ENCODE assay signal across 8 mouse cellular contexts in the genomic region with DNA sequence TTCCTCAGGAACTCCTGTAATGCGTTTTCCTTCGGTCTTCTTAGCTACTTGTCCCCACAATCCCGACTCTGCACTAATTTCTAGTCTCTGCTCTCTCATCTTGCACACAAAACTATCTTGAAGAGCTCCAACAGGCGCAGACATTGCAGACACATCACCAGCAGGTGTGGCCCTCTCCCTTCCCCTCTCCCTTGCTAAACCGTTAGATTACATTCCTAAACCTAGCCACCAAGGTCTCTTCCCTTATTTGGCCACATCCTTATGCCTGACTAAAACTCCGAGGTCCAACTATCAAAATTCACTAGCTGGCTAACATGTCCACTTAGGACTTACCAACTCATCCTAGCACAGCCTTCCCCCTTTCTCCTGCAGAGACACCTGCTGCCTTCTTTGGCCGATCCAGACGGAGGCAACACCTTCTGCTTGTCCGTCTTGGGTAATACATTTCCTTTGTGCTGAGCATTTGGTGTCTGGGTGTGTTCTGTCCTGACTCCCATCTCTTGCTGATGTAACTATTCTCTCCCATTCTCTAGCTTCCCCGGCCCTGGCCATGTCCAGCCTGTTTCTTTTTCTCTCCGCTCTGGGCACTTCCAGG. TPM values are rescaled to one million over a fixed set of nuclear protein-coding genes. Genes with fewer than 3 reads are reported as not detected.
DNase-seq lines count a peak whose midpoint lies in the region; ATAC-seq and TF ChIP-seq lines count a peak whose summit lies in the region.

No protein-coding gene starts in this region.

- TF ChIP-seq POLR2A in MEL (IDR thresholded peaks at IDR 0.05; ENCODE audit: control insufficient read depth in 1 of 2, insufficient read depth in 1 of 2, low read depth in 1 of 2, low read length in 2 of 2, poor library complexity in 1 of 2) = no peak

- no peak for DNase-seq in heart, adult 9 months (ENCODE audit: low spot score in 2 of 2)
- DNase-seq in MEL (ENCODE audit: low read depth, low spot score) = peak; percentile 60
- no peak for DNase-seq in forebrain, postnatal 0 days
- no peak for DNase-seq in adrenal gland, postnatal 4 days (ENCODE audit: low spot score in 2 of 2)
- DNase-seq in right cerebral cortex, postnatal 4 days = no peak
- no peak for DNase-seq in urinary bladder, postnatal 25 days (ENCODE audit: low spot score)

- H3K4me1 ChIP-seq in heart, embryonic 13.5 days = peaks cover 23% of the 10 kb centered on the region
- H3K4me1 ChIP-seq in MEL (ENCODE audit: control insufficient read depth in 1 of 2, insufficient read depth in 2 of 2, low read length in 2 of 2) = peaks cover 7 to 17% of the 10 kb centered on the region in 2 experiments
- peaks cover 7% of the 10 kb centered on the region for H3K4me1 ChIP-seq in forebrain, postnatal 0 days (ENCODE audit: insufficient read depth)
- peaks cover 52% of the 10 kb centered on the region for H3K4me1 ChIP-seq in megakaryocyte, embryonic 14.5 days

- peaks cover 12% of the 10 kb centered on the region for H3K36me3 ChIP-seq in heart, embryonic 13.5 days
- peaks cover under 1 to 24% of the 10 kb centered on the region in 2 experiments; a peak in 3 of 4 replicates for H3K36me3 ChIP-seq in MEL (ENCODE audit: control insufficient read depth in 1 of 2, insufficient read depth in 2 of 2, low read length in 2 of 2)
- no peaks in the 10 kb centered on the region for H3K36me3 ChIP-seq in forebrain, postnatal 0 days (ENCODE audit: insufficient read depth)
- peaks cover 8% of the 10 kb centered on the region for H3K36me3 ChIP-seq in megakaryocyte, embryonic 14.5 days (replicated peaks; ENCODE audit: low read length)

- TF ChIP-seq RAD21 in MEL (IDR thresholded peaks at IDR 0.05; ENCODE audit: low read depth, low read length) = peak; percentile 9

- peak overlapping the region; percentile 81 for H3K9ac ChIP-seq in heart, embryonic 13.5 days
- peak overlapping the region; percentile 73 for H3K9ac ChIP-seq in MEL (ENCODE audit: control insufficient read depth, low read depth, low read length, poor library complexity, severe bottlenecking)
- H3K9ac ChIP-seq in forebrain, postnatal 0 days = no peak overlapping the region

- 53% methylated on average over 11 of the region's 11 CpGs for WGBS in heart, embryonic 13.5 days
- 79% methylated on average over 11 of the region's 11 CpGs for WGBS in forebrain, postnatal 0 days

- TF ChIP-seq CTCF in MEL (IDR thresholded peaks at IDR 0.05 in 2 of 3, conservative IDR thresholded peaks at IDR 0.05 in 1 of 3; ENCODE audit: control insufficient read depth in 1 of 3, insufficient read depth in 1 of 3, low read depth in 2 of 3, low read length in 3 of 3, poor library complexity in 1 of 3, severe bottlenecking in 1 of 3) = no peak
- 0 out of 2 replicates have a peak, but pooled peaks have one; percentile 2 for TF ChIP-seq CTCF in forebrain, postnatal 0 days (IDR thresholded peaks at IDR 0.05; ENCODE audit: low read depth)

- no peak for ATAC-seq in heart, embryonic 13.5 days (ENCODE audit: extremely low read depth, insufficient number of reproducible peaks, low FRiP score, low TSS enrichment)
- ATAC-seq in forebrain, postnatal 0 days = no peak

- 0 out of 4 replicates have a peak, but pooled peaks of 1 of the 2 experiments have one; percentile 3 for TF ChIP-seq EP300 in MEL (IDR thresholded peaks at IDR 0.05; ENCODE audit: low read depth in 1 of 2, low read length in 2 of 2)

- H3K4me2 ChIP-seq in heart, embryonic 13.5 days = peak overlapping the region; percentile 88
- H3K4me2 ChIP-seq in forebrain, postnatal 0 days (ENCODE audit: low read depth) = peak overlapping the region; percentile 60; the same call in 1 of the 2 replicates

- peak overlapping the region; percentile 81 for H3K27ac ChIP-seq in heart, embryonic 13.5 days (replicated peaks)
- peak overlapping the region; percentile 76 for H3K27ac ChIP-seq in MEL (ENCODE audit: control insufficient read depth, low read depth, low read length)
- no peak overlapping the region for H3K27ac ChIP-seq in forebrain, postnatal 0 days (ENCODE audit: low read depth, low read length)

- H3K4me3 ChIP-seq in heart, embryonic 13.5 days = peak overlapping the region; percentile 98
- H3K4me3 ChIP-seq in MEL (ENCODE audit: control insufficient read depth in 1 of 2, insufficient read depth in 1 of 2, low read depth in 2 of 2, low read length in 2 of 2) = peak overlapping the region; percentile 67 to 76
- no peak overlapping the region for H3K4me3 ChIP-seq in forebrain, postnatal 0 days (ENCODE audit: low read depth, low read length)
- peak overlapping the region; percentile 94 for H3K4me3 ChIP-seq in megakaryocyte, embryonic 14.5 days (replicated peaks)

- peaks cover 26% of the 10 kb centered on the region for H3K79me2 ChIP-seq in MEL (ENCODE audit: control insufficient read depth, insufficient read depth, low read length, poor library complexity)

- peaks cover 5% of the 10 kb centered on the region; the same call in 1 of the 2 replicates for H3K9me3 ChIP-seq in heart, embryonic 13.5 days
- H3K9me3 ChIP-seq in MEL (replicated peaks; ENCODE audit: insufficient read depth, low read length) = no peaks in the 10 kb centered on the region
- no peaks in the 10 kb centered on the region for H3K9me3 ChIP-seq in forebrain, postnatal 0 days (ENCODE audit: low read length)
- no peaks in the 10 kb centered on the region for H3K9me3 ChIP-seq in megakaryocyte, embryonic 14.5 days

- H3K27me3 ChIP-seq in heart, embryonic 13.5 days (replicated peaks) = no peaks in the 10 kb centered on the region
- no peaks in the 10 kb centered on the region for H3K27me3 ChIP-seq in MEL (ENCODE audit: control insufficient read depth in 1 of 2, insufficient read depth in 2 of 2, low read length in 2 of 2)
- H3K27me3 ChIP-seq in forebrain, postnatal 0 days (ENCODE audit: insufficient read depth, low read length) = no peaks in the 10 kb centered on the region
- H3K27me3 ChIP-seq in megakaryocyte, embryonic 14.5 days (replicated peaks) = no peaks in the 10 kb centered on the region

TF ChIP-seq in MEL, 35 proteins besides CTCF, POLR2A, EP300 and RAD21:
- no peak for TF ChIP-seq SIN3A (IDR thresholded peaks at IDR 0.05; ENCODE audit: low read length)
- peak; percentile 16; the same call in 1 of the 2 replicates for TF ChIP-seq SMC3 (IDR thresholded peaks at IDR 0.05; ENCODE audit: low read depth, low read length)
TF ChIP-seq in MEL: peak in this region for 1.

RNA-seq across cellular contexts. Expression of gene Nup107, which starts 1.0 kb away (rescaled TPM):
- polyA plus RNA-seq in heart, embryonic 13.5 days (2015; fragmentation: Nextera tagmentation; extraction: Ambion mirVana) = 40.2 and 44.1 TPM in 2 replicates
- 77.8 and 80.2 TPM in 2 replicates for total RNA-seq in MEL (2012; rRNA removed)
- polyA plus RNA-seq in MEL (2012; ENCODE audit: insufficient read depth in 1 of 2, insufficient read length in 2 of 2, low read depth in 1 of 2, low replicate concordance in 2 of 2, missing spikeins in 1 of 2) = 10 to 100 TPM in 1 of 2 experiments, not detected in 1; 91.6 TPM
- 28.0 and 38.8 TPM in 2 replicates for total RNA-seq in forebrain, postnatal 0 days (2014; rRNA removed)
- polyA plus RNA-seq in forebrain, postnatal 0 days (2015; fragmentation: Nextera tagmentation; extraction: Ambion mirVana) = 22.0 and 27.1 TPM in 2 replicates
- 10.8 TPM in 1 of 2 replicates, not detected in the other for polyA plus RNA-seq in megakaryocyte, embryonic 14.5 days (2012; ENCODE audit: insufficient read depth, low replicate concordance)
- 10 to 100 TPM; 28.7 to 30.2 TPM for total RNA-seq in adrenal gland, postnatal 4 days (2021)

RNA-seq across cellular contexts. Expression of gene Slc35e3, which starts 47.4 kb away (rescaled TPM):
- 8.2 and 8.5 TPM in 2 replicates for polyA plus RNA-seq in heart, embryonic 13.5 days (2015; fragmentation: Nextera tagmentation; extraction: Ambion mirVana)
- total RNA-seq in MEL (2012; rRNA removed) = 3.0 and 3.7 TPM in 2 replicates
- polyA plus RNA-seq in MEL (2012; ENCODE audit: insufficient read depth in 1 of 2, insufficient read length in 2 of 2, low read depth in 1 of 2, low replicate concordance in 2 of 2, missing spikeins in 1 of 2) = 1 to 10 TPM in 1 of 2 experiments, not detected in 1; 7.4 TPM
- 22.1 and 28.3 TPM in 2 replicates for total RNA-seq in forebrain, postnatal 0 days (2014; rRNA removed)
- polyA plus RNA-seq in forebrain, postnatal 0 days (2015; fragmentation: Nextera tagmentation; extraction: Ambion mirVana) = 17.0 and 22.9 TPM in 2 replicates
- polyA plus RNA-seq in megakaryocyte, embryonic 14.5 days (2012; ENCODE audit: insufficient read depth, low replicate concordance) = 0.47 TPM in 1 of 2 replicates, not detected in the other
- total RNA-seq in adrenal gland, postnatal 4 days (2021) = 10 to 100 TPM; 15.2 TPM

RNA-seq across cellular contexts. Expression of gene Rap1b, which starts 52.3 kb away (rescaled TPM):
- polyA plus RNA-seq in heart, embryonic 13.5 days (2015; fragmentation: Nextera tagmentation; extraction: Ambion mirVana) = 119 and 129 TPM in 2 replicates
- 42.3 and 47.4 TPM in 2 replicates for total RNA-seq in MEL (2012; rRNA removed)
- 10 to 100 TPM; 83.3 to 89.1 TPM for polyA plus RNA-seq in MEL (2012; ENCODE audit: insufficient read depth in 1 of 2, insufficient read length in 2 of 2, low read depth in 1 of 2, low replicate concordance in 2 of 2, missing spikeins in 1 of 2)
- 65.2 and 66.3 TPM in 2 replicates for total RNA-seq in forebrain, postnatal 0 days (2014; rRNA removed)
- 126 and 148 TPM in 2 replicates for polyA plus RNA-seq in forebrain, postnatal 0 days (2015; fragmentation: Nextera tagmentation; extraction: Ambion mirVana)
- 87.7 and 210 TPM in 2 replicates for polyA plus RNA-seq in megakaryocyte, embryonic 14.5 days (2012; ENCODE audit: insufficient read depth, low replicate concordance)
- 100 to 1,000 TPM; 143 to 149 TPM for total RNA-seq in adrenal gland, postnatal 4 days (2021)
